Mouse (Mus musculus) layer of hippocampus, adult 2 months (tissue): ENCODE data around the gene H2-M3. TPM values are rescaled to one million over a fixed set of nuclear protein-coding genes. Genes with fewer than 3 reads are reported as not detected.

ENCODE experiments used
- DNase-seq, 2 experiments: peaks; one replicate each; pipeline ENCODE4 v3.0.0; 2022; ENCODE audit warnings: low spot score in 2 of 2
- H3K27ac ChIP-seq: fragments of 200-600 bp; 2 replicates; pipeline ENCODE4 v1.8.1; 2022
- H3K4me3 ChIP-seq: fragments of 200-600 bp; 2 replicates; pipeline ENCODE4 v1.8.1; 2022; ENCODE audit warnings: mild to moderate bottlenecking
- CTCF ChIP-seq: fragments of 200-600 bp; conservative IDR thresholded peaks from 2 replicates; pipeline ENCODE4 v1.8.1; 2022; ENCODE audit warnings: antibody characterized with exemption, mild to moderate bottlenecking, moderate library complexity
- total RNA-seq, 2 experiments: library from RNA; stranded (reverse); gene quantifications; 2 replicates each; pipeline ENCODE4 v1.2.3; 2021

Gene H2-M3
- total RNA-seq, 2 experiments from 2014 or later, result 2.4 to 3.4 TPM

DNA sequence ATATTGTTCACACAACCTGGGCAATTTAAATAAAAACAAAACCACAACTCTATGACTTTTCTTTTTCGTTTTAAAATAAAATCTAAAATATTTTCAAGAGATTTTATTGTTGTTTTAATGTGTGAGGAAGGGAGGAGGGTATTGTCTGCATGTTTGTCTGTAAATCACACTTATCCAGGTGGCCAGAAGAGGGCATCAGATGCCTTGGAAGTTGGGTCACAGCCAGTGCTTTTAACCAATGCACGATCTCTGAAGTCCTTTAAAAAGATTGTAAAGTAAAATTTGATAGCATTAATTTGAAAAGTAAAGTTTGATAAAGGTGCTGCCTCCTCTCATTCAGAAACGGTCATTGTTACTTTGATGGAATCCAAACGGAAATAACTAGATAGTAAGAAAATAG is 38.5 kb downstream of the H2-M3 start:
- DNase-seq, result no peak
- Histone ChIP-seq H3K27ac (no peak overlapping the region), H3K4me3 (no peak overlapping the region)
- TF ChIP-seq CTCF, result peak; percentile 44

DNA sequence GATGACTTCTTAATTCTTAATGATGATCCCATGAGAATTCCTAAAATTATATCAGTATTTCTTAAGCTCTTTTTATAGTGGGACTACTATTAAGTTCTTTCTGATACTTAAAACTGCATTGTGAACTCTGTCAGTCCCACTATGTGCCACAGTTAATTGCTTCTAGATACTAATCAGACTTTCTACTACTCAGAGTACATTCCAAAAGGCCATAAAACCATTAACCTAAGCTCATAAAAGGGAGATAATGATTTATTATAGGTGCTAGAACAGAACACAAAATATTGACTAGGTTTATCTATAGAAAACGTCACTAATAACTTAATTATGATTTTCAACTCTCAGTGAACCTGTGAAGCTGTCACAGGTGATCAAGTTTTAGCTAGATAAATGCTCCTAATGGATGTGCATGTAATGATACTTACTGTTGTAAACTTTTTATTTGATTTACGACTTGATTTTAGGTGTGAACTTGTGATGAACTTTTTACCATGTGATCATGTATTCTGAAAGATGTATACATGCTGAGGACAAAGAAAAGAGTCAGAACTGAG is 40.2 kb downstream of the H2-M3 start:
- TF ChIP-seq CTCF, result no peak
- DNase-seq, result no peak
- H3K27ac ChIP-seq, result no peak overlapping the region
- H3K4me3 ChIP-seq, result no peak overlapping the region

DNA sequence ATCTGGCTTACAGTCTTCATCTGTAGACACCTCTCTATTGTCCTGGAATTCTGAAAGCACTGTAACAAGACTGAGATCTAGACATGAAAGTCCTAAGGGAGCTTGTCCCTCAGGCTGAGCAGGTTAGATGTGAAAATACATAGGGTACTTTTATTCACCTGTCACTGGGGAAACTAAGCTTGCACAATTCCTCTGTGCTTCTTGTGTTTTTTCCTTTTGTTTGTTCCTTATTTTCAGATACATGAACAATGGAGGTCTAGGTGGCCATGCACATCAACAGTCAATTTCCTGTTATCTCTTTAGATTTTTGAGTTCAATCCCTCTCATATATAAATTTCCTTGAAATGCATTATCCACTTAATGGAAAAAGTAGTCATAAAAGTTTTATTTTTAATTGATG is 46.9 kb downstream of the H2-M3 start, which contains the start of gene Olfr102:
TSS of gene Olfr102 (minus strand) at position 101 of the 400 bp plus-strand sequence.
- Histone ChIP-seq H3K4me3 (no peak within 1 kb of the TSS), H3K27ac (no peak within 1 kb of the TSS)
- TF ChIP-seq CTCF, result no peak
- DNase-seq, result no peak

Other genes starting within 250 kb of the H2-M3 start
- 10 to 100 TPM; 42.6 to 45.6 TPM for gene Mog, start 246.8 kb upstream of the H2-M3 start, total RNA-seq
- 100 to 1,000 TPM; 682 to 738 TPM for gene Gabbr1, start 224.3 kb upstream of the H2-M3 start, total RNA-seq
- not detected for gene Olfr90, start 181.7 kb upstream of the H2-M3 start, total RNA-seq
- not detected for gene Olfr91, start 171.9 kb upstream of the H2-M3 start, total RNA-seq
- gene Olfr92, start 150.1 kb upstream of the H2-M3 start, total RNA-seq, result not detected
- gene Olfr93, start 108.7 kb upstream of the H2-M3 start, total RNA-seq, result not detected
- gene Ubd, start 76.3 kb upstream of the H2-M3 start, total RNA-seq, result not detected
- gene Olfr94, start 69.2 kb upstream of the H2-M3 start, total RNA-seq, result not detected
- not detected for gene Olfr95, start 57.1 kb upstream of the H2-M3 start, total RNA-seq
- gene Olfr96, start 50.1 kb upstream of the H2-M3 start, total RNA-seq, result not detected
- not detected for gene Olfr97, start 32.9 kb upstream of the H2-M3 start, total RNA-seq
- gene Olfr98, start 6.5 kb upstream of the H2-M3 start, total RNA-seq, result not detected
- not detected for gene Olfr99, start 13.2 kb downstream of the H2-M3 start, total RNA-seq
- not detected for gene Olfr101, start 34.1 kb downstream of the H2-M3 start, total RNA-seq
- not detected for gene Olfr102, start 46.8 kb downstream of the H2-M3 start, total RNA-seq
- gene Olfr103, start 69.5 kb downstream of the H2-M3 start, total RNA-seq, result not detected
- gene Olfr104-ps, start 89.4 kb downstream of the H2-M3 start, total RNA-seq, result not detected
- gene Olfr105-ps, start 108.8 kb downstream of the H2-M3 start, total RNA-seq, result not detected
- gene Olfr106-ps, start 120.2 kb downstream of the H2-M3 start, total RNA-seq, result not detected
- gene Olfr107, start 129.0 kb downstream of the H2-M3 start, total RNA-seq, result not detected
- not detected for gene Olfr108, start 175.3 kb downstream of the H2-M3 start, total RNA-seq
- gene Olfr109, start 188.7 kb downstream of the H2-M3 start, total RNA-seq, result not detected
- not detected for gene H2-M2, start 213.3 kb downstream of the H2-M3 start, total RNA-seq
- not detected for gene Olfr110, start 222.2 kb downstream of the H2-M3 start, total RNA-seq
- not detected for gene Olfr111, start 237.8 kb downstream of the H2-M3 start, total RNA-seq